Mouse (Mus musculus) layer of hippocampus, adult 2 months (tissue): Measurements from ENCODE around the gene Sbno2. TPM values are rescaled to one million over a fixed set of nuclear protein-coding genes. Genes with fewer than 3 reads are reported as not detected.

Source experiments
- DNase-seq, 2 experiments: peaks; one replicate each; pipeline ENCODE4 v3.0.0; 2022; ENCODE audit warnings: low spot score in 2 of 2
- H3K27ac ChIP-seq: fragments of 200-600 bp; 2 replicates; pipeline ENCODE4 v1.8.1; 2022
- H3K4me3 ChIP-seq: fragments of 200-600 bp; 2 replicates; pipeline ENCODE4 v1.8.1; 2022; ENCODE audit warnings: mild to moderate bottlenecking
- CTCF ChIP-seq: fragments of 200-600 bp; conservative IDR thresholded peaks from 2 replicates; pipeline ENCODE4 v1.8.1; 2022; ENCODE audit warnings: antibody characterized with exemption, mild to moderate bottlenecking, moderate library complexity
- long read RNA-seq, 2 experiments: library from polyadenylated mRNA; stranded (forward); transcript quantifications; one replicate each; pipeline ENCODE4 v2.0.0; 2021; ENCODE audit warnings: borderline mapping rate in 2 of 2
- total RNA-seq, 2 experiments: library from RNA; stranded (reverse); gene quantifications; 2 replicates each; pipeline ENCODE4 v1.2.3; 2021

Sbno2 gene
- total RNA-seq = 10 to 100 TPM; 22.4 to 23.4 TPM
- long read RNA-seq, experiment 1, partial matches to known transcripts = 5 of 15 reads
- long read RNA-seq, experiment 1, other reads (novel, unspliced or antisense) = 10 of 15 reads
- long read RNA-seq, experiment 2, partial matches to known transcripts = 10 of 24 reads
- long read RNA-seq, experiment 2, other reads (novel, unspliced or antisense) = 14 of 24 reads

DNA sequence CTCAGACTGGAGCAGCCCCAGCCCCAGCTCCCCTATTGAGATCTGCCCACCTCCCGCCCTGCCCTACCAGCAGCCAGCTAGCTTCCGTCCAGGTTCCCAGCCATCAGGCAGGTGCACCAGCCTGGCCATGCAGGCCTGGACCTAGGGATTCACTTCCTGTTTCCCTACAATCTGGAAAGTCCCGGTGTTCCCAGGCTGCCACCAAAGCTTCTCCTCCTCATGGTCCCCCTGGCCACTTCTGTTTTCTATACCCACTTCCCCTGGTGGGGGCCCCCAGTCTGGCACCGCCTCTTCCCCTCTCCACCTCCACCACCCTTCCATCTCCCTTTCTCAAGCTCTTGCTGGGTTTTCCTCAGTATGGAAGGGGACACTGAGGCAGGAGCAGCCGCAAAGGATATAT, at the start of gene Sbno2:
Gene Sbno2, minus strand, starts transcription at position 112 of the 400 bp plus-strand sequence.
- H3K27ac ChIP-seq = no peak within 1 kb of the TSS
- DNase-seq = no peak
- no peak within 1 kb of the TSS for H3K4me3 ChIP-seq
- no peak for TF ChIP-seq CTCF

DNA sequence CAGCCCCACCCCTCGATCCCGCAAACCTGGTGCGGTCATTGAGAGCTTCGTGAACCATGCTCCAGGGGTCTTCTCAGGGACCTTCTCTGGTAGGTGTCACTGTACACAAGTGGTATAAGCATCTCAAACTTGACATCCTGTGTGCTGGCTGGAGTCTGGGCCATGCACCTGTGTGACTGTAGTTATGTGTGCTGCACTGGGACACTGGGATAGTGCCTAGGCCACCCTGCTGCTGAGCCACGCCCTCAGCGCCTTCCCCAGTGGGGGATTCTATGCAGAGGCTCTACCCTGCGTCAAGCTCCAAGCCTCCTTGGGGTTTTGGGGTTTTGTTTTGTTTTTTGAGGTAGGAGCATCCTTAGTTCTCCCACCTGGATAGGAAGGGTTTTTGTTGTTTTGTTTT, 49.0 kb upstream of the Sbno2 start:
- no peak overlapping the region for H3K4me3 ChIP-seq
- H3K27ac ChIP-seq = peak overlapping the region; percentile 97
- no peak for TF ChIP-seq CTCF
- DNase-seq = no peak

DNA sequence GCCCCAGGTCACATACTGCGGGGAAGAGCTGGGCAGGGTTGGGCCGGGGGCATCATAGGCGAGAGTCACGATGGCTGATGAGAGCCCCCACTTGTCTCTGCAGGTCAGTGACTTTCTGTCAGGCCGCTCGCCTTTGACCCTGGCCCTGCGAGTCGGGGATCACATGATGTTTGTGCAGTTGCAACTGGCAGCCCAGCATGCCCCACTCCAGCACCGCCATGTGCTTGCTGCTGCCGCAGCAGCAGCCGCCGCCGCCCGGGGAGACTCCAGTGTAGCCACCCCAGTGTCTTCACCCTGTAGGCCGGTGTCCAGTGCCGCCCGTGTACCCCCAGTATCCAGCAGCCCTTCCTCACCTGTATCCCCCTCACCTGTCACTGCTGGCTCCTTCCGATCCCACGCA, 48.3 kb upstream of the Sbno2 start:
- Histone ChIP-seq H3K27ac (peak overlapping the region; percentile 97), H3K4me3 (no peak overlapping the region; the same call in 1 of the 2 replicates)
- TF ChIP-seq CTCF = no peak
- DNase-seq = no peak

DNA sequence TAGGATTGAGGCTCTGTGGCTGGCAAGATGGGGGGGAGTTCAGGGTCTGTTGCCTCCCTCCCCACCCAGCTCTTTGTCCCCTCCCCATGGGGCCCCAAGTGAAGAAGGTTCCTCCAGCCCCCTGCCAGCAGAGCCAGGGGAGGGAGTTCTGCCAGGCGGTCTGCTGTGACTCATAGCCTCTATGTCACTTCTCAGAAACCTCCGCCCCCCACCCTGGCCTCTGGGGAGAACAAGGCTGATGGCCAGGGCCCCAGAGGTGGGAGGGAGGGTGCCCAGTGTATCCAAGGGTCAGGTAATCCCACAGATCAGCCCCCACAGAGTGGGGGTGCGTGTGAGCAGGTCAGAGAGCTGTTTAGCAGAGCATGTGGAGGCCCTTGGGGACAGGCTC, 47.5 kb upstream of the Sbno2 start:
- Histone ChIP-seq H3K27ac (peak overlapping the region; percentile 97), H3K4me3 (peak overlapping the region; percentile 94)
- no peak for DNase-seq
- no peak for TF ChIP-seq CTCF

DNA sequence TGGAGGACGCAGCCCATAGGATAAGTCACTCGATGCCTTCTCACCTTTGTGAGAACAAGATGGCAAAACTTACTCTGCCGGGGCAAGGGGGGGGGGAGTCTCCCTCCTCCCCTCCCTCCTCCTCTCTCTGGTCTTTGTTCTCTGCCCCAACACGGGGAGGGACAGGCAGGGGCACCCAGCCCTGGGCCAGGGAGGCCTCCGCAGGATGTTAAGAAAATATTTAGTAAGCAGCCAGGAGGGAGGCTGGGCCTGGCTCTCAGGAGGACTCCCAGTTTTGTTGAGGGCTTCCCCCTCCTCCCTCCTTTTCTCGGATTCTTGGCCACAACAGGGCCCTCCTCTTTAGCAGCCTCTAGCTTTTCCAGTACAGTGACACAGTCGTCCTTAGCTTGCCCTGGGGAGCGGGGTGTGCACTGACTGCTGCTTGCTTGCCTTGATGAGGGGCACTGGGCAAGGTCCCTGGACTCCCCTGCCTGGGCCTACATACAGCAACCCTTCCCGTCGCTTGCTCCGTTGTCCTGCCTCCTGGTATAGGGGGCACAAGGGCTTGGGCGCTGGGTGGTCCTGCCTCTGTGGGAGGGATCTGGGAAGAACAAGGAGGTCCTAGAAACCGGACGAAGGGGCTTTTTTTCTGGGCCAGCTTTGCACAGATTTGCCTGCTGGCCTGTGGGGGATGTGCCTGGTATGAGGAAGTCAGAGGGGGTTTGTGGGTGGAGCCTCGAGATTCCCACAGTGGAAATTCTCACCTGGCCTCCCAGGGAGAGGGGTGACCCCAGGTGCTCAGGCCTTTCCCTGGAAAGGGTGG, 46.9 kb upstream of the Sbno2 start:
- Histone ChIP-seq H3K27ac (peak overlapping the region; percentile 97), H3K4me3 (peak overlapping the region; percentile 94)
- TF ChIP-seq CTCF = no peak
- DNase-seq = no peak

DNA sequence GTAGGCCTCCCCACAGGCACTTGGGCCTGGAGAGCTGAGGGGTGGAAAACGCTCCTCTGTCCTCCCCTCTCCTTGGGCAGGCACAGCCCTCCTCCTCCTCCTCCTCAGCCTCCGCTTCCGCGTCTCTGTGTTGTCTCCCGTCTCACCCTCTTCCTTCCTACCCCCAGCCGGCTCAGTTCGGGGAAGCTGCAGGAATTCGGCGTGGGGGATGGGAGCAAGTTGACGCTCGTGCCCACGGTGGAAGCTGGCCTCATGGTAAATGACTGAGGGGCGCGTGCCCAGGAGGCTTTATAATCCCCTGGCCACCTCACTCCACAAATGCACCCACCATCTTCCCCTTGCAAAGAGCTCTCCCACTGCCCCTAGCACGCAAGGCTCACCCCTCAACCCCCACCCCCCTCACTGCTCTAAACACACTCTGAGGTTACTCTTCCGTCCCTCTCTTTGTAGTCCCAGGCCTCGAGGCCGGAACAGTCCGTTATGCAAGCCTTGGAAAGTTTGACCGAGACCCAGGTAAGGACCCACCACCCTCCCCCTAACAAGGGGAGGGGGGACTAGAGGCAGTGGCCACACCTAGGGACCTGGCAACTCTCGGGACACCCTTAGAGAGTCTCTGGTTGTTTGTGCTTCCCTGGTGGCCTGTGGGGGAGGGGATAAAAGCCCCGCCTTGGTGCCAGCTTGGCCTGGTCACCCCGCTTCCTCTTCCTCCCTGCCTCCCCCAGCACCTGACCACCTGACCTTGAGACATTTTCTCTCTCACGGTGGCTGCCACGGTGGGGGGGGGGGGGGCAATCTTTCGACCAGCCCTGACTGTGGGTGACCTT, 46.1 kb upstream of the Sbno2 start:
- no peak for DNase-seq
- H3K27ac ChIP-seq = peak overlapping the region; percentile 97
- no peak for TF ChIP-seq CTCF

DNA sequence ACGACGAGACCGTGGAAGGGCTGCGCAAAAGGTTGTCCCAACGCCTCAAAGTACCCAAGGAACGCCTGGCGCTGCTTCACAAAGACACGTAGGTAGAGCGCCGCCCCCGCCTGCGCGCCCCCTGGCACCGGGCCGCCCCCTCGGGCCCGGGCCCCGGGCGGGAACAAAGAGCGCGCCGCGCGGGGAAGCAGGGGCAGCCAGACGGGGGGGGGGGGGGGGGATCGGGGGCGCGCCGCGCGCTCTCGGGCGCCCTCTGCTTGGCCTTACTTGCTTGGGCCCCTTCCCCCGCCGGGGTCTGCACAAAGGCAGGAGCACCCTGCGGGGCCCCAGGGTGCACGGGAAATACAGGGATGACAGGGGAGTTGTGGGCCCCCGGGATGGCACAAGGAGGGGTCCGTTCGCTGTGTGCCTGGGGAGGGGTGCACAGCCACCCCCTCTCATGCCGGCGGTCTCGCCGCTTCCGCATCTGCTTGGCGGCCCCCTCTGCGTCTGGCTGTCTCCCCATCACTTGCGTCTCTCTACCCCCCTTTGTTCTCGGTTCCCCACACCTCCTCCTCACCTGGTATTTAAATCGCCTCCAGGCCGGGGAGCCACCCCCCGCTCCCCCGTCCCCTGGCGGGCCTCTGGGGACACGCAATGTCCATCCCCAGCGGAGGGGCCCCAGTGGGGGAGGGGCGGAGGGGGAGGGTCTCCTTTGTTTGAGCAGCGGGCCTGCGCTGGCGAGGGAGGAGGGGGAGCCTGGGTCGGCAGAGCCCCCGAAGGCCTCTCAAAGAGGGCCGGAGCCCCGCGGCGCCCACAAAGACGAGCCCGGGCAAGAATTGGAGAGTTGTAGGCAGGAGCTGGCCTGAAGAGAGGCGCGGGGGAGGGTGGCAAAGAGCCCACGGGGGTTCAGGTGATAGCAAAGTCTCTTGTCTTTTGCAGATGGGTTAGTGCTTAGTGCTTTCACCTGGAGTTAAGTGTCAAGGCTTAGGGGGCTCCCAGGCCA, 45.1 kb upstream of the Sbno2 start:
- DNase-seq = no peak
- Histone ChIP-seq H3K27ac (peak overlapping the region; percentile 97), H3K4me3 (peak overlapping the region; percentile 94)
- TF ChIP-seq CTCF = peak; percentile 14; the same call in 1 of the 2 replicates

More for the DNA sequence above, 46.1 kb upstream of the Sbno2 start:
- H3K4me3 ChIP-seq = peak overlapping the region; percentile 94

DNA sequence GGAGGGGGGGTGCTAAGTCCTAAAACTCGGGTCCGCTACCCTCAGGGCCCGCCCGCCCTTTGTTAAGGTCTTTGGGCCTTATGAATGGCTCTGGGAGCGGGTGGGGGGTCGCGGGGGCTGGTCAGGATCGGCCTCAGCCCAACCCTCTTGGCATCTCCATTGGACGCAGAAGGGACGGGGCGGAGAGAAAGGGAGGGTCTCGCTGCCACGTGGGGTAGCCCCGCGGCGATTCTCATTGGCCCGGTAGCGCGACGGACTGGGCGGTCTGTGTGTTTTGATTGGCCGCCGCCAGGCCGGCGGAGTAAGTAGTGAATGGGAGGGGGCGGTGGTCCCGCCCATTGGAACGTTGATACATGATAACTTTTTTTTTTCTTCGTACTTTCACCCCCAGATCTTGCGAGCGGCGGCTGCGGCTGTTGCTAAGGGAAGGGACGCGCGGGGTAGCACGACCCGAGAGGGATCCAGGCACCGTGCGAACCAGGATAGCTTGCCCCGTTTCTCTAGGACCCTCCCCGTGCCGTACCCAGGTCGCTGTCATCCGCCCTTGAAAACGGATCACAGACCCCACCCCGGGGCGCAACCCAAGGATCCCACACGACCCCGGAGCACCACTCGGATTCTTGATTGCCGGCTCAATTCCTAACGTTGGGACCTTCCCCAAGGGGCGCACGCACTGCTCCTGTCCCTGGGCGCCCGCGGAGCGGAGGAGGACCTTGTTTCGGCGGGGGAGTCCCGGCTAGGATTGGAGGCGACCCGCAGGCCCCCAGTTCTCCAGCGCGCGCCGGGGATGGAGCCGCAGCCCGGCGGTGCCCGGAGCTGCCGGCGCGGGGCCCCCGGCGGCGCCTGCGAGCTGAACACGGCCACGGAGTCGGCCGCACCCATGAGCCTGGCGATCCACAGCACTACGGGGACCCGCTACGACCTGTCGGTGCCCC, 44.2 kb upstream of the Sbno2 start:
- Histone ChIP-seq H3K4me3 (peak overlapping the region; percentile 94), H3K27ac (peak overlapping the region; percentile 98)
- peak; percentile 96 to 99 for DNase-seq
- no peak; the same call in 1 of the 2 replicates for TF ChIP-seq CTCF

DNA sequence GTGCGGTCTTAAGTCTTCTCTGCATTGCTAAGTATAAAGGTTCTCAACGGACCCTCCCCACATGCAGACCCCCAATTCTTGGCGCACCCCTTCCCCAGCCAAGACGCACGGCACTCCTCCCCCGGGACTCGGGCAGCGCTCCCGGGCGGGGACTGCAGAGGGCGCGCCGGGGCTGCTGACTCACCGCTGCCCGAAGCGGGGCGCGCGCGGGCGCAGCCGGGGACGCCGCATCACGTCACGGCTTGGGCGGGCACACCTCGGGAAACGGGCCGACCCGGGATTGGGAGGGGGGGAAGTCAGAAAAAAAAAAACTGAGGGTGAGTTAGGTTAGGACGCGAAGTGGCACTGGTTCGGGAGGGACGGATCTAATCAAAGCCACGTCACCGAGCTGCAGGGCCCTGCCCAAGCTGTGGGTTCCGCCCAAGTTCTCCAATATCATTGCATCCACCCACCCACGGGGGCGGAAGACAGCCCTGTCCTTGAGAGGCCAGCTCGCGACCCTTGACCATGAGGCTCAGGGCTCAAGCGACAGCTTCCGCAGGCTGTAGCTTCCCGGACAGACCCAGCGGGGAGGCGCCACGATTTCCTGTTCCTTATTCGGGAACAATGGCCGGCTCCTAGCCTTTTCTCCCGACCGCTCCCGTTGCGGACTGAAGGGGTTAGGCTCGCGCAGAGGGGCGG, 43.4 kb upstream of the Sbno2 start:
- peak; percentile 84 for TF ChIP-seq CTCF
- H3K4me3 ChIP-seq = peak overlapping the region; percentile 94
- peak overlapping the region; percentile 98 for H3K27ac ChIP-seq
- peak; percentile 91 to 95 for DNase-seq
